Mouse (Mus musculus) intestine, postnatal 0 days (tissue): ENCODE data around the gene Cd40lg. TPM values are rescaled to one million over a fixed set of nuclear protein-coding genes. Genes with fewer than 3 reads are reported as not detected.

Experiments used
- ATAC-seq: fragments of 200-750 bp; cut with Nextera tagmentation; 2 replicates; pipeline ENCODE4 v1.8.0; 2017; ENCODE audit warnings: mild to moderate bottlenecking, moderate TSS enrichment, moderate library complexity
- H3K27ac ChIP-seq: fragments of 300-500 bp; sonication (generic); 2 replicates; pipeline ENCODE4 v1.5.1; 2014; ENCODE audit warnings: mild to moderate bottlenecking, low read depth, low read length, moderate library complexity
- H3K27me3 ChIP-seq: fragments of 300-500 bp; sonication (generic); replicated peaks from 2 replicates; pipeline ENCODE4 v1.6.1; 2014; ENCODE audit warnings: low read length, mixed read lengths; ENCODE audit not compliant: control insufficient read depth, insufficient read depth
- H3K36me3 ChIP-seq: fragments of 300-500 bp; sonication (generic); 2 replicates; pipeline ENCODE4 v1.6.1; 2014; ENCODE audit warnings: mild to moderate bottlenecking, moderate library complexity; ENCODE audit not compliant: control insufficient read depth, insufficient read depth
- H3K4me1 ChIP-seq: fragments of 300-500 bp; sonication (generic); replicated peaks from 2 replicates; pipeline ENCODE4 v1.6.1; 2014; ENCODE audit warnings: antibody characterized with exemption, low read length, mixed read lengths; ENCODE audit not compliant: control insufficient read depth, insufficient read depth
- H3K4me2 ChIP-seq: fragments of 300-500 bp; sonication (generic); replicated peaks from 2 replicates; pipeline ENCODE4 v1.6.1; 2014; ENCODE audit warnings: low read depth, mild to moderate bottlenecking, moderate library complexity
- H3K4me3 ChIP-seq: fragments of 300-500 bp; sonication (generic); 2 replicates; pipeline ENCODE4 v1.5.1; 2014; ENCODE audit warnings: low read depth, low read length
- H3K9ac ChIP-seq: fragments of 300-500 bp; sonication (generic); 2 replicates; pipeline ENCODE4 v1.6.1; 2014; ENCODE audit warnings: mild to moderate bottlenecking, low read depth, low read length
- H3K9me3 ChIP-seq: fragments of 300-500 bp; sonication (generic); 2 replicates; pipeline ENCODE4 v1.6.1; 2016; ENCODE audit warnings: mixed run types; ENCODE audit not compliant: control insufficient read depth
- CTCF ChIP-seq: sonication (generic); IDR thresholded peaks from 2 replicates; pipeline ENCODE4 v1.5.1; 2016; ENCODE audit warnings: low read depth, mild to moderate bottlenecking, control low read depth, antibody characterized with exemption, moderate library complexity
- WGBS: fragments of 180-500 bp; shearing (Covaris S2); extraction: QIAGEN DNeasy Blood & Tissue Kit; methylation state at CpG from one replicate; pipeline ENCODE4 v1.1.7; 2014; 5-methylcytosine and 5-hydroxymethylcytosine counted together
- polyA plus RNA-seq: library from polyadenylated mRNA; unstranded; fragments of >200 nt; fragmentation: Nextera tagmentation; extraction: Ambion mirVana; gene quantifications from 2 replicates; pipeline ENCODE4 v1.2.1, GENCODE M21; 2015

Cd40lg gene
- polyA plus RNA-seq, 1 experiment from 2014 or later, result not detected

- no peak overlapping the region for H3K4me3 ChIP-seq
Observed at GRCm38 (mm10) chrX:57189335-57189734, 22.6 kb upstream of the Cd40lg start.

GRCm38 (mm10) chrX:57196319-57196718 lies 15.6 kb upstream of the Cd40lg start:
- Histone ChIP-seq H3K27ac (no peak overlapping the region), H3K9me3 (no peaks in the 10 kb centered on the region), H3K36me3 (no peaks in the 10 kb centered on the region), H3K4me3 (no peak overlapping the region), H3K4me2 (no peak overlapping the region), H3K9ac (no peak overlapping the region), H3K4me1 (no peaks in the 10 kb centered on the region), H3K27me3 (no peaks in the 10 kb centered on the region)
- TF ChIP-seq CTCF, result no peak
- WGBS, result 83% methylated on average over 9 of the region's 9 CpGs
- no peak for ATAC-seq

More at GRCm38 (mm10) chrX:57189335-57189734, 22.6 kb upstream of the Cd40lg start:
- H3K27ac ChIP-seq, result no peak overlapping the region
- TF ChIP-seq CTCF, result no peak
- H3K27me3 ChIP-seq, result no peaks in the 10 kb centered on the region
- no peaks in the 10 kb centered on the region for H3K9me3 ChIP-seq
- no peak overlapping the region for H3K9ac ChIP-seq
- no peak for ATAC-seq
- H3K36me3 ChIP-seq, result no peaks in the 10 kb centered on the region
- H3K4me2 ChIP-seq, result no peak overlapping the region
- 72% methylated on average over 5 of the region's 5 CpGs for WGBS
- H3K4me1 ChIP-seq, result no peaks in the 10 kb centered on the region

- Histone ChIP-seq H3K27me3 (no peaks in the 10 kb centered on the region), H3K4me1 (no peaks in the 10 kb centered on the region), H3K9ac (no peak overlapping the region), H3K36me3 (no peaks in the 10 kb centered on the region), H3K9me3 (no peaks in the 10 kb centered on the region), H3K4me3 (no peak overlapping the region), H3K27ac (no peak overlapping the region), H3K4me2 (no peak overlapping the region)
- no peak for TF ChIP-seq CTCF
- ATAC-seq, result no peak
- WGBS, result 48% methylated on average over 2 of the region's 2 CpGs
Observed at GRCm38 (mm10) chrX:57198036-57198435, 13.9 kb upstream of the Cd40lg start.

DNA sequence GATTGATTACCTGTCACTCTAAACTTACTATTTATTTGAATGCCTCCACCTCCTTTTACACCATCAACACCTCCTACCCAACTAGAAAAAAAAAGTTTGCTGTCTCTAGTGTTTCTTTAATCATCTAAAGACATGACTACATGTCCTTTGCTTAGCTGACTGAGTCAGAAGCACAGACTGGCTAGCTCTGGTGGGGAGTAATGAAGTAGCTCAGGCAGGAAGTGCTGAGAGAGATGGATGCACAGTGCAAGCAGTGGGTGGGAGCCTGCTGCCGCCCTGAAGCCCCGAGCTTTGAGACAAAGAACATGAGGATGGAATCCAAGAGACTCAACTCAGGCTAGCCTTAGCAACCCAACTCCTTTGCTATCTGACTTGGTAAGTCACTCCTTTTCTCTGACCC lies 11.5 kb upstream of the Cd40lg start:
- TF ChIP-seq CTCF, result no peak
- Histone ChIP-seq H3K36me3 (no peaks in the 10 kb centered on the region), H3K4me2 (no peak overlapping the region), H3K4me1 (no peaks in the 10 kb centered on the region), H3K4me3 (no peak overlapping the region), H3K27me3 (no peaks in the 10 kb centered on the region), H3K9ac (no peak overlapping the region), H3K27ac (no peak overlapping the region), H3K9me3 (no peaks in the 10 kb centered on the region)
- 52% methylated on average over 2 of the region's 2 CpGs for WGBS
- no peak for ATAC-seq

DNA sequence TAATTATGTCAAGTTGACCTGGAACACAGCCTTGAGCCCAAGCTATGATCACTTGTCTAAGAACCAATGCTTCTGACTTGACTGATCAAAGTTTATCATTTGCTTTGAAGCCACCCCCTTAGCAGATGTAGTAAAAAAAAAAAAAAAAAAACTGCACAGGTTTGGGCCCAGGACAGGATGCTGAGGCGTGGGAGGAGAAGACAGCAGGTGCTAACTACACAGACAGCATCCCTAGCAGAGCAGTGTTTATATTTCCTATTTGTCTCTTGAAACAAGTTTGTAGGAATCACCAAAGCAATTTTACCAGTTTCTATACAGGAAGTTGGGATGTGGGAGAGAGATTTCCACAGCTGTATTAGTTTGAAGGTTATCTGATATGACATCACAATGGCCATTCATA lies 1.4 kb upstream of the Cd40lg start:
- no peak overlapping the region for H3K4me2 ChIP-seq
- 67% methylated on average over 1 of the region's 1 CpGs for WGBS
- H3K36me3 ChIP-seq, result no peaks in the 10 kb centered on the region
- ATAC-seq, result no peak
- H3K27me3 ChIP-seq, result no peaks in the 10 kb centered on the region
- H3K27ac ChIP-seq, result no peak overlapping the region
- H3K9ac ChIP-seq, result no peak overlapping the region
- H3K9me3 ChIP-seq, result no peaks in the 10 kb centered on the region
- TF ChIP-seq CTCF, result no peak
- H3K4me1 ChIP-seq, result no peaks in the 10 kb centered on the region
- H3K4me3 ChIP-seq, result no peak overlapping the region

DNA sequence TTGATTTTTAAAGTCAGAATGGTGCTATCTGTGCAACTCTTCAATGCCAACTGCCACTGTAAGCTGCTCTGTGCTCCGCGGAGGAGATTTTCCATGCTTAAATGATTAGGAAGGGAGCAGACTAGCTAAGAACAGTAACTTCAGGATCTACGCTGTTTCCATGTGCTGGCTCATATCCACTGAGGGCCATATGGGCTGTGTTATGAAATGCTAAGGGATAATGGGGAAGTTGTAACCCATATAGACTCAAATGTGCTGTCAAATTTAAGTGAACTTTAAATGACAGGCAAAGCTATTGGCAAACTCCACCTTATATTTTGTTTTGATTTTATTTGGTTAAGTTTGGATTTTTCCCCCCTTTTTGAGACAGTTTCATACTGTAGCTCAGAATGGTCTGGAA lies 919 bp downstream of the Cd40lg start:
- no peaks in the 10 kb centered on the region for H3K4me1 ChIP-seq
- no peaks in the 10 kb centered on the region for H3K9me3 ChIP-seq
- H3K4me2 ChIP-seq, result no peak overlapping the region
- WGBS, result 83% methylated on average over 3 of the region's 3 CpGs
- H3K27me3 ChIP-seq, result no peaks in the 10 kb centered on the region
- no peak for TF ChIP-seq CTCF
- H3K27ac ChIP-seq, result no peak overlapping the region
- no peak overlapping the region for H3K4me3 ChIP-seq
- no peak for ATAC-seq
- H3K9ac ChIP-seq, result no peak overlapping the region
- no peaks in the 10 kb centered on the region for H3K36me3 ChIP-seq

GRCm38 (mm10) chrX:57215495-57215894 lies 3.6 kb downstream of the Cd40lg start:
- WGBS, result 81% methylated on average over 4 of the region's 4 CpGs
- Histone ChIP-seq H3K27me3 (no peaks in the 10 kb centered on the region), H3K36me3 (no peaks in the 10 kb centered on the region), H3K4me1 (no peaks in the 10 kb centered on the region), H3K4me3 (no peak overlapping the region), H3K9me3 (no peaks in the 10 kb centered on the region), H3K4me2 (no peak overlapping the region), H3K27ac (no peak overlapping the region), H3K9ac (no peak overlapping the region)
- TF ChIP-seq CTCF, result no peak
- ATAC-seq, result no peak
